Mouse (Mus musculus) layer of hippocampus, adult 8-10 months (tissue): ENCODE measurements at regions not wholly inside any gene's neighbourhood (a gene's known extent, or its start where the extent isn't known, plus 50 kb on each side); places are given as distances from the start of the nearest gene placed in this dataset.

ENCODE experiments used
- DNase-seq, 2 experiments: peaks; one replicate each; pipeline ENCODE4 v3.0.0; 2022; ENCODE audit warnings: low spot score in 2 of 2

GRCm38 (mm10) chr9:90827474-90827873 lies 534.7 kb upstream of the Zic4 start:
- DNase-seq: no peak

GRCm38 (mm10) chr9:90828701-90829100 lies 533.5 kb upstream of the Zic4 start:
- DNase-seq: no peak

GRCm38 (mm10) chr9:90830704-90831103 lies 531.5 kb upstream of the Zic4 start:
- DNase-seq: no peak

GRCm38 (mm10) chr9:90833743-90834539 lies 528.3 kb upstream of the Zic4 start:
- DNase-seq: no peak

GRCm38 (mm10) chr9:90838184-90838926 lies 523.9 kb upstream of the Zic4 start:
- DNase-seq: no peak

GRCm38 (mm10) chr9:90851044-90851443 lies 511.2 kb upstream of the Zic4 start:
- DNase-seq: no peak

GRCm38 (mm10) chr9:90871636-90872035 lies 490.6 kb upstream of the Zic4 start:
- DNase-seq: no peak

GRCm38 (mm10) chr9:90884467-90884866 lies 477.7 kb upstream of the Zic4 start:
- DNase-seq: no peak

- no peak for DNase-seq
Measured at GRCm38 (mm10) chr9:90887405-90887804, 474.8 kb upstream of the Zic4 start.

GRCm38 (mm10) chr9:90890801-90891200 lies 471.4 kb upstream of the Zic4 start:
- DNase-seq: no peak

GRCm38 (mm10) chr9:90892816-90893215 lies 469.4 kb upstream of the Zic4 start:
- DNase-seq: no peak

GRCm38 (mm10) chr9:90903557-90903956 lies 458.7 kb upstream of the Zic4 start:
- no peak for DNase-seq

GRCm38 (mm10) chr9:90906106-90906505 lies 456.1 kb upstream of the Zic4 start:
- DNase-seq: no peak

- DNase-seq: no peak
Measured at GRCm38 (mm10) chr9:90906684-90907083, 455.5 kb upstream of the Zic4 start.

GRCm38 (mm10) chr9:90954613-90955012 lies 407.6 kb upstream of the Zic4 start:
- no peak for DNase-seq

- no peak for DNase-seq
Measured at GRCm38 (mm10) chr9:90961436-90961835, 400.8 kb upstream of the Zic4 start.

GRCm38 (mm10) chr9:90964043-90964442 lies 398.2 kb upstream of the Zic4 start:
- no peak for DNase-seq

GRCm38 (mm10) chr9:90978730-90979129 lies 383.5 kb upstream of the Zic4 start:
- no peak for DNase-seq

- DNase-seq: peak; percentile 26
Measured at GRCm38 (mm10) chr9:90980023-90980802, 382.0 kb upstream of the Zic4 start.

GRCm38 (mm10) chr9:90999178-90999577 lies 363.0 kb upstream of the Zic4 start:
- no peak for DNase-seq

GRCm38 (mm10) chr9:91004214-91004613 lies 358.0 kb upstream of the Zic4 start:
- DNase-seq: peak in 1 of 2 experiments; percentile 3

- DNase-seq: no peak
Measured at GRCm38 (mm10) chr9:91040546-91040945, 321.7 kb upstream of the Zic4 start.
